Mouse (Mus musculus) ES-E14 (cell line): ENCODE data around the gene Strn.

Experiments used
- HCFC1 ChIP-seq: IDR thresholded peaks from 2 replicates; pipeline ENCODE4 v1.6.1; 2012; ENCODE audit warnings: low read length, inconsistent platforms, borderline replicate concordance; ENCODE audit not compliant: insufficient read depth
- ZNF384 ChIP-seq: IDR thresholded peaks from 2 replicates; pipeline ENCODE4 v1.6.1; 2012; ENCODE audit warnings: low read depth, low read length, inconsistent platforms

DNA sequence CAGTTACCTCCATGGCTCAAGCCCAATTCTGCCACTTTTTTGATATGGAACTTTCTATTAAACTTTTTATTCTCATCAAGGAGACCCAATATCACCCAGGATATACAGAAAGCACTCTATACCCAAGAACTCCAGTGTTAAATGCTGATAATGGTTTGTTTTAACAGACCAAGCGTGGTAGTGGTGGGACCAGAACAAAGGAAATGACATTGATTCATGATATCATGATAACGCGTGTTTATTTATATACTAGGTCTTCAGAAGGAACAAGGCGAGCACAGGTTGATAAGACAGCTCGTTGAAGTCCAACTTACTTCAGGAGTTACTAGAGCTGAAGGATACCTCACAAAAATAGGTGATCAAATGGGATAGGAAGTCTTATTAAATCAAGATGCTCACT lies 52.0 kb downstream of the Strn start:
- TF ChIP-seq ZNF384 (no peak), HCFC1 (no peak)
